Mouse (Mus musculus) neural tube, embryonic 14.5 days (tissue): ENCODE measurements around the gene Actr1b. TPM values are rescaled to one million over a fixed set of nuclear protein-coding genes. Genes with fewer than 3 reads are reported as not detected.

ENCODE experiments used
- ATAC-seq: fragments of 200-750 bp; cut with Nextera tagmentation; 2 replicates; pipeline ENCODE4 v1.8.0; 2017; ENCODE audit warnings: low read depth, mild to moderate bottlenecking, moderate TSS enrichment, moderate library complexity
- H3K27ac ChIP-seq: fragments of 300-500 bp; sonication (generic); 2 replicates; pipeline ENCODE4 v1.5.1; 2014; ENCODE audit warnings: low read depth, mild to moderate bottlenecking, control low read depth, low read length, moderate library complexity, mixed read lengths
- H3K27me3 ChIP-seq: fragments of 300-500 bp; sonication (generic); 2 replicates; pipeline ENCODE4 v1.6.1; 2014; ENCODE audit warnings: low read length; ENCODE audit not compliant: control insufficient read depth, insufficient read depth
- H3K36me3 ChIP-seq: fragments of 300-500 bp; sonication (generic); 2 replicates; pipeline ENCODE4 v1.6.1; 2014; ENCODE audit warnings: low read length, mixed read lengths; ENCODE audit not compliant: control insufficient read depth, insufficient read depth
- H3K4me1 ChIP-seq: fragments of 300-500 bp; sonication (generic); 2 replicates; pipeline ENCODE4 v1.6.1; 2014; ENCODE audit warnings: low read length; ENCODE audit not compliant: control insufficient read depth, insufficient read depth
- H3K4me2 ChIP-seq: fragments of 300-500 bp; sonication (generic); 2 replicates; pipeline ENCODE4 v1.6.1; 2014; ENCODE audit warnings: mild to moderate bottlenecking, low read depth, low read length, control low read depth
- H3K4me3 ChIP-seq: fragments of 300-500 bp; sonication (generic); 2 replicates; pipeline ENCODE4 v1.5.1; 2014; ENCODE audit warnings: low read depth, low read length, control low read depth, mixed read lengths
- H3K9ac ChIP-seq: fragments of 300-500 bp; sonication (generic); replicated peaks from 2 replicates; pipeline ENCODE4 v1.6.1; 2014; ENCODE audit warnings: low read depth, mild to moderate bottlenecking, control low read depth, low read length, mixed read lengths
- H3K9me3 ChIP-seq: fragments of 300-500 bp; sonication (generic); 2 replicates; pipeline ENCODE4 v1.6.1; 2016; ENCODE audit warnings: low read length; ENCODE audit not compliant: control insufficient read depth
- WGBS: fragments of 180-500 bp; shearing (Covaris S2); extraction: QIAGEN DNeasy Blood & Tissue Kit; methylation state at CpG from one replicate; pipeline ENCODE4 v1.1.7; 2014; 5-methylcytosine and 5-hydroxymethylcytosine counted together
- polyA plus RNA-seq: library from polyadenylated mRNA; unstranded; fragments of >200 nt; fragmentation: Nextera tagmentation; extraction: Ambion mirVana; gene quantifications from 2 replicates; pipeline ENCODE4 v1.2.1, GENCODE M21; 2014

The Actr1b gene
- 103 and 117 TPM in 2 replicates for polyA plus RNA-seq

- H3K4me1 ChIP-seq = no peaks in the 10 kb centered on the region
- H3K9me3 ChIP-seq = no peaks in the 10 kb centered on the region
- H3K4me3 ChIP-seq = no peak within 1 kb of the TSS
- no peak within 1 kb of the TSS for H3K27ac ChIP-seq
- 93% methylated on average over 5 of the region's 5 CpGs for WGBS
- no peak within 1 kb of the TSS for H3K4me2 ChIP-seq
- ATAC-seq = no peak
- H3K9ac ChIP-seq = no peak within 1 kb of the TSS
- no peaks in the 10 kb centered on the region for H3K36me3 ChIP-seq
- H3K27me3 ChIP-seq = no peaks in the 10 kb centered on the region
Measured at GRCm38 (mm10) chr1:36714311-36714710, at the start of gene Actr1b. TSS of gene Actr1b (minus strand) at chr1:36714422.

GRCm38 (mm10) chr1:36761568-36761967 lies 47.3 kb upstream of the Actr1b start, which contains the start of gene Zap70:
TSS of gene Zap70 (plus strand) at chr1:36761798.
- ATAC-seq = no peak
- Histone ChIP-seq H3K4me1 (no peaks in the 10 kb centered on the region), H3K4me2 (no peak within 1 kb of the TSS), H3K9me3 (no peaks in the 10 kb centered on the region), H3K4me3 (no peak within 1 kb of the TSS), H3K36me3 (no peaks in the 10 kb centered on the region), H3K27me3 (no peaks in the 10 kb centered on the region), H3K9ac (no peak within 1 kb of the TSS), H3K27ac (no peak within 1 kb of the TSS)
- WGBS = 88% methylated on average over 11 of the region's 11 CpGs

GRCm38 (mm10) chr1:36761061-36761460 lies 46.8 kb upstream of the Actr1b start:
- Histone ChIP-seq H3K9ac (no peak overlapping the region), H3K36me3 (no peaks in the 10 kb centered on the region), H3K27ac (no peak overlapping the region), H3K4me3 (no peak overlapping the region), H3K4me2 (no peak overlapping the region), H3K4me1 (no peaks in the 10 kb centered on the region), H3K27me3 (no peaks in the 10 kb centered on the region), H3K9me3 (no peaks in the 10 kb centered on the region)
- 88% methylated on average over 8 of the region's 8 CpGs for WGBS
- no peak for ATAC-seq

GRCm38 (mm10) chr1:36760401-36760800 lies 46.2 kb upstream of the Actr1b start:
- Histone ChIP-seq H3K36me3 (no peaks in the 10 kb centered on the region), H3K4me1 (no peaks in the 10 kb centered on the region), H3K27me3 (no peaks in the 10 kb centered on the region), H3K27ac (no peak overlapping the region), H3K9me3 (no peaks in the 10 kb centered on the region), H3K4me2 (no peak overlapping the region), H3K9ac (no peak overlapping the region), H3K4me3 (no peak overlapping the region)
- 81% methylated on average over 9 of the region's 9 CpGs for WGBS
- no peak for ATAC-seq

- no peak overlapping the region for H3K9ac ChIP-seq
- no peak overlapping the region for H3K4me2 ChIP-seq
- ATAC-seq = no peak
- no peak overlapping the region for H3K27ac ChIP-seq
- H3K4me3 ChIP-seq = no peak overlapping the region
- no peaks in the 10 kb centered on the region for H3K9me3 ChIP-seq
- H3K4me1 ChIP-seq = no peaks in the 10 kb centered on the region
- 91% methylated on average over 18 of the region's 18 CpGs for WGBS
- no peaks in the 10 kb centered on the region for H3K27me3 ChIP-seq
- no peaks in the 10 kb centered on the region for H3K36me3 ChIP-seq
Measured at GRCm38 (mm10) chr1:36759076-36759475, 44.9 kb upstream of the Actr1b start.

- Histone ChIP-seq H3K36me3 (no peaks in the 10 kb centered on the region), H3K4me2 (no peak overlapping the region), H3K4me1 (no peaks in the 10 kb centered on the region), H3K4me3 (no peak overlapping the region), H3K27me3 (no peaks in the 10 kb centered on the region), H3K9ac (no peak overlapping the region), H3K27ac (no peak overlapping the region), H3K9me3 (no peaks in the 10 kb centered on the region)
- WGBS = 90% methylated on average over 9 of the region's 9 CpGs
- no peak for ATAC-seq
Measured at GRCm38 (mm10) chr1:36758553-36758952, 44.3 kb upstream of the Actr1b start.

GRCm38 (mm10) chr1:36753932-36754675 lies 39.9 kb upstream of the Actr1b start:
- no peak overlapping the region for H3K9ac ChIP-seq
- H3K4me1 ChIP-seq = no peaks in the 10 kb centered on the region
- no peak for ATAC-seq
- no peaks in the 10 kb centered on the region for H3K36me3 ChIP-seq
- no peak overlapping the region for H3K27ac ChIP-seq
- no peaks in the 10 kb centered on the region for H3K27me3 ChIP-seq
- WGBS = 86% methylated on average over 6 of the region's 6 CpGs
- H3K4me3 ChIP-seq = no peak overlapping the region
- no peaks in the 10 kb centered on the region for H3K9me3 ChIP-seq
- H3K4me2 ChIP-seq = no peak overlapping the region

GRCm38 (mm10) chr1:36746452-36746851 lies 32.2 kb upstream of the Actr1b start:
- no peak for ATAC-seq
- H3K27ac ChIP-seq = no peak overlapping the region
- no peaks in the 10 kb centered on the region for H3K36me3 ChIP-seq
- H3K4me3 ChIP-seq = no peak overlapping the region
- H3K9ac ChIP-seq = no peak overlapping the region
- 50% methylated on average over 15 of the region's 15 CpGs for WGBS
- H3K4me2 ChIP-seq = no peak overlapping the region
- H3K9me3 ChIP-seq = no peaks in the 10 kb centered on the region
- peaks cover 4% of the 10 kb centered on the region; the same call in 1 of the 2 replicates for H3K4me1 ChIP-seq
- H3K27me3 ChIP-seq = no peaks in the 10 kb centered on the region

GRCm38 (mm10) chr1:36745661-36746060 lies 31.4 kb upstream of the Actr1b start:
- Histone ChIP-seq H3K4me2 (no peak overlapping the region), H3K9me3 (no peaks in the 10 kb centered on the region), H3K4me1 (peaks cover 4% of the 10 kb centered on the region; the same call in 1 of the 2 replicates), H3K27me3 (no peaks in the 10 kb centered on the region), H3K36me3 (no peaks in the 10 kb centered on the region), H3K9ac (no peak overlapping the region), H3K27ac (no peak overlapping the region), H3K4me3 (no peak overlapping the region)
- 37% methylated on average over 4 of the region's 4 CpGs for WGBS
- no peak for ATAC-seq
